Mouse (Mus musculus): ENCODE data around the gene Cep295nl.

- TF ChIP-seq POLR2A (IDR thresholded peaks at IDR 0.05; ENCODE audit: extremely low read depth, insufficient read depth, low read length): no peak
- TF ChIP-seq CTCF (IDR thresholded peaks at IDR 0.05; ENCODE audit: extremely low read depth, insufficient read depth, low read length): no peak
Observed at GRCm38 (mm10) chr11:118333431-118333830, 8.9 kb downstream of the Cep295nl start.
